Mouse (Mus musculus): Measurements from ENCODE around the gene Fhl2.

Gene Fhl2

GRCm38 (mm10) chr1:43196661-43197241, at the start of gene Fhl2:
Gene Fhl2 (minus strand): TSS chr1:43196984.
- DNase-seq (ENCODE audit: low read depth, low spot score) = no peak

GRCm38 (mm10) chr1:43245014-43245413, 48.2 kb upstream of the Fhl2 start:
- DNase-seq (ENCODE audit: low read depth, low spot score) = no peak

- DNase-seq (ENCODE audit: low read depth, low spot score) = no peak
Observed at GRCm38 (mm10) chr1:43241208-43241607, 44.4 kb upstream of the Fhl2 start.

GRCm38 (mm10) chr1:43239796-43240313, 43.1 kb upstream of the Fhl2 start:
- no peak for DNase-seq (ENCODE audit: low read depth, low spot score)

- no peak for DNase-seq (ENCODE audit: low read depth, low spot score)
Observed at GRCm38 (mm10) chr1:43238471-43238870, 41.7 kb upstream of the Fhl2 start.

- DNase-seq (ENCODE audit: low read depth, low spot score) = no peak
Observed at GRCm38 (mm10) chr1:43237360-43238235, 40.8 kb upstream of the Fhl2 start.

- no peak for DNase-seq (ENCODE audit: low read depth, low spot score)
Observed at GRCm38 (mm10) chr1:43225531-43226151, 28.9 kb upstream of the Fhl2 start.

GRCm38 (mm10) chr1:43224943-43225342, 28.2 kb upstream of the Fhl2 start:
- DNase-seq (ENCODE audit: low read depth, low spot score) = no peak

- no peak for DNase-seq (ENCODE audit: low read depth, low spot score)
Observed at GRCm38 (mm10) chr1:43224171-43224570, 27.4 kb upstream of the Fhl2 start.

- no peak for DNase-seq (ENCODE audit: low read depth, low spot score)
Observed at GRCm38 (mm10) chr1:43223097-43223496, 26.3 kb upstream of the Fhl2 start.

- DNase-seq (ENCODE audit: low read depth, low spot score) = no peak
Observed at GRCm38 (mm10) chr1:43218016-43218680, 21.4 kb upstream of the Fhl2 start.

- no peak for DNase-seq (ENCODE audit: low read depth, low spot score)
Observed at GRCm38 (mm10) chr1:43215601-43216000, 18.8 kb upstream of the Fhl2 start.

GRCm38 (mm10) chr1:43211274-43211673, 14.5 kb upstream of the Fhl2 start:
- no peak for DNase-seq (ENCODE audit: low read depth, low spot score)

GRCm38 (mm10) chr1:43210285-43210684, 13.5 kb upstream of the Fhl2 start:
- DNase-seq (ENCODE audit: low read depth, low spot score) = no peak

GRCm38 (mm10) chr1:43207147-43207546, 10.4 kb upstream of the Fhl2 start:
- no peak for DNase-seq (ENCODE audit: low read depth, low spot score)

GRCm38 (mm10) chr1:43203282-43203681, 6.5 kb upstream of the Fhl2 start:
- DNase-seq (ENCODE audit: low read depth, low spot score) = no peak

GRCm38 (mm10) chr1:43202226-43202625, 5.4 kb upstream of the Fhl2 start:
- no peak for DNase-seq (ENCODE audit: low read depth, low spot score)

GRCm38 (mm10) chr1:43201796-43202195, 5.0 kb upstream of the Fhl2 start:
- no peak for DNase-seq (ENCODE audit: low read depth, low spot score)

- DNase-seq (ENCODE audit: low read depth, low spot score) = no peak
Observed at GRCm38 (mm10) chr1:43199867-43200240, 3.1 kb upstream of the Fhl2 start.

- DNase-seq (ENCODE audit: low read depth, low spot score) = no peak
Observed at GRCm38 (mm10) chr1:43199210-43199866, 2.6 kb upstream of the Fhl2 start.

GRCm38 (mm10) chr1:43196059-43196458, 725 bp downstream of the Fhl2 start:
- DNase-seq (ENCODE audit: low read depth, low spot score) = no peak

Data from retina, postnatal 7 days (tissue).